19 mouse cellular contexts compared by ENCODE assay signal in the genomic region with DNA sequence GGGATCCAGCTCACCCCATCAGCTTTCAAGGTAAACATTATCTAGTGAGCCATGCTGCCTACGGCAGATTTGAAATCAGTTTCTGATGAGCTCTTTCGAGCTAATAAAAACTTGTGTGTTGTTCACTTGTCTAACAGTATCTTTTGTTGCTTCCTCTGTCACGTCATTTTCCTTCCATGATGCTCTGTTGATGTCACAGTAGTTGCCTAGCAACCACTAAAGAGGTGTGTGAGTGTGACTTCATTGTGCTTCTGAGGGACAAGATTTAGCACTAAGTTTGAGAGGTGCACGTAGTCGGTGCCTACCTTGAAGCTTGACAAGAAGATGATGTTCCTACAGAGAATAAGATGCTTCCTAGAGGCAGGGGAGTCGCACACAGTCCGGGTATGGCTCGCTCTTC.
"Had no signal": no experiment of that assay in that cellular context is flagged by ENCODE, and none has a peak within 500 bp of the region (broad histone marks: within the 10 kb centered on the region; RNA-seq: fewer than 3 reads in every experiment).

No protein-coding gene starts in this region.

- H3K27me3 ChIP-seq: liver, embryonic 13.5 days; liver, embryonic 15.5 days; lung, embryonic 15.5 days; megakaryocyte, embryonic 14.5 days; midbrain, embryonic 13.5 days; neural tube, embryonic 12.5 days had no signal

- H3K9me3 ChIP-seq: liver, embryonic 13.5 days; liver, embryonic 15.5 days; lung, embryonic 15.5 days; megakaryocyte, embryonic 14.5 days; midbrain, embryonic 13.5 days; neural tube, embryonic 12.5 days had no signal

- H3K4me3 ChIP-seq: liver, embryonic 13.5 days; liver, embryonic 15.5 days; lung, embryonic 15.5 days; megakaryocyte, embryonic 14.5 days; midbrain, embryonic 13.5 days; myocyte; neural tube, embryonic 12.5 days had no signal

- H3K4me1 ChIP-seq: liver, embryonic 13.5 days; liver, embryonic 15.5 days; lung, embryonic 15.5 days; neural tube, embryonic 12.5 days had no signal

- H3K4me2 ChIP-seq: liver, embryonic 13.5 days; liver, embryonic 15.5 days; lung, embryonic 15.5 days; midbrain, embryonic 11.5 days; midbrain, embryonic 13.5 days; neural tube, embryonic 12.5 days had no signal

- H3K9ac ChIP-seq: liver, embryonic 13.5 days; liver, embryonic 15.5 days; liver, postnatal 0 days; lung, embryonic 15.5 days; midbrain, embryonic 13.5 days; neural tube, embryonic 12.5 days had no signal

- DNase-seq: liver, embryonic 13.5 days; liver, postnatal 0 days; lung, adult 2 months; lung, postnatal 14 days; lung, postnatal 36 days; right cerebral cortex, postnatal 14 days; thymus, adult 18-20 months; thymus, postnatal 14 days; thymus, postnatal 36 days had no signal

- ATAC-seq: liver, postnatal 0 days; lung, postnatal 0 days; midbrain, embryonic 13.5 days; midbrain, embryonic 16.5 days had no signal

- H3K27ac ChIP-seq: liver, embryonic 13.5 days; liver, embryonic 15.5 days; lung, embryonic 15.5 days; macrophage; midbrain, embryonic 13.5 days; neural tube, embryonic 12.5 days had no signal
